Mouse (Mus musculus): ENCODE data around the gene Adgrb3. TPM values are rescaled to one million over a fixed set of nuclear protein-coding genes. Genes with fewer than 3 reads are reported as not detected.
"Not testable (repeated sequence)": the region's sequence is repeated elsewhere in the genome, so short reads cannot be mapped to it uniquely, and the experiment has no call there.

The Adgrb3 gene
- polyA plus RNA-seq, 1 experiment = 47.2 TPM

DNA sequence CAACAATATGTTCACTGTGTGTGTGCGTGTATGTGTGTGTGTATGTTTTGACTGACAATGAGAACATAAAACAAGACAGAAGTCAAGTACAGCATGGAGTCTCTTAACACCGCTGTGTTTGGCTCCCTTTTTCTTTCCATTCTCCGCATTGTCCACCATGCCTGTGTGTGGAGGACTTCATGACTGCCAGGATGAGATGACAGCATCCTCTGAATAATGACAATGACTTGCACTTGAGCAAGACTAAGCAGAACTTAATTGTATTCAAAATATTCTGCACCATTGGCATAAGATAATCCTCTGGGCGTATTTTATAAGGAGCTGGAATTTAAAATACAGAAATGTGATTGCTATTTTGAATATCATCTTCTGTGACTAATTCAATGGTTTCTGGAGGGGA is 326.0 kb downstream of the Adgrb3 start:
- TF ChIP-seq CTCF (IDR thresholded peaks at IDR 0.05; ENCODE audit: borderline replicate concordance, extremely low read depth, insufficient read depth, insufficient read length) = no peak
- TF ChIP-seq POLR2A (IDR thresholded peaks at IDR 0.05; ENCODE audit: borderline replicate concordance, extremely low read depth, insufficient read depth, insufficient read length, poor library complexity, severe bottlenecking) = no peak

DNA sequence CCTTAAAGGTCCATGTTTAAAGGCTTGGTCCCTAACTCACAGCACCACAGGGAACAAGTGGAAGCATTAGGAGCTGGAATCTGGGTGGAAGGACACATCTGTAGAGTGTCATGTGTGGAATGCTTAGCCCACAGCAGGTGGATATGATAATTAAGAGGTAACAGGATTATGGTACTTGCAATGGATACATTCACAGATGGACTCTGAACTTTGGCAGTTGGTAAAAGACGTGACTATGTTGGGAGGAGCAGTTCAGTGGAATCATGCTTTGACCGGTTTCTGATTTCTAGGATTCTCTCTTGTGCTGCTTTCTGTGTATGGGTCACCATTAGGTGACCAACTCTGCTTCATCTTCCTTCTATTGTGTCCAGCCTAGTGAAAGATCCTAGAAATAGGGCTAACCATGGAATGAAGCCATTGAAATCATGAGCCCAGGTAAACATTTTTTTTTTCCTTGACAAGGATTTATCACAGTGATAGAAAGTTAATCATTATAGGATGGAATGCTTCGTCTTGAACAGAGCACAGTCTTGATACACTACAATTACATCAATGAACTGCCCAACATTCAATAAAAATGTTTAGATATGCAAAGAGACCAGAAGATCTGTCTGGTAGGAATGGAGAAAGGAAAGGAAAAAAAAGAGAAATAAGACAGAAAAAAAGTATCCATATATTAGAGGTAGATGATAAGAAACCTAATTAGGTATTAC is 334.1 kb downstream of the Adgrb3 start:
- TF ChIP-seq CTCF (IDR thresholded peaks at IDR 0.05; ENCODE audit: borderline replicate concordance, extremely low read depth, insufficient read depth, insufficient read length) = no peak
- DNase-seq (ENCODE audit: low read depth) = no peak

More for the DNA sequence above, 326.0 kb downstream of the Adgrb3 start:
- DNase-seq (ENCODE audit: low read depth) = peak; percentile 31

DNA sequence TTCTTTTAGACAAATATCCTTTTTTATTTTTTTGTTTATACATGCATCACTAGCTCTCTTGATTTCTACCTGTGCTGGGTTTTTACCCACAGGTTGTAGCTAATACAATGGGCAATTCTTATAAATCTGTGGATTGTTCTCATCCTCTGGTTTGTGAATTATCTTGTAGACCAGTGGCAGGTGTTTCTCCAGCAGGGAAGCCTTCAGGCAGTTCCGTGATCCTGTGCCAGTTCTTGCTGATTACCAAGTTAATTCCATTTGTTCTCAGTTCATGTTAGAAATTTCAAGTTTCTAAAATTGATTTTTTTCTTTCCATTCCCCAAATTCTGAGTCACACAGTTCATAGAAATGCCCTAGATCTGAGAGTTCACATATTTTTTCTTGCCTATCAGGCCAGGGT is 338.0 kb downstream of the Adgrb3 start:
- no peak for DNase-seq (ENCODE audit: low read depth)
- TF ChIP-seq CTCF (IDR thresholded peaks at IDR 0.05; ENCODE audit: borderline replicate concordance, extremely low read depth, insufficient read depth, insufficient read length) (no peak), POLR2A (IDR thresholded peaks at IDR 0.05; ENCODE audit: borderline replicate concordance, extremely low read depth, insufficient read depth, insufficient read length, poor library complexity, severe bottlenecking) (no peak)

DNA sequence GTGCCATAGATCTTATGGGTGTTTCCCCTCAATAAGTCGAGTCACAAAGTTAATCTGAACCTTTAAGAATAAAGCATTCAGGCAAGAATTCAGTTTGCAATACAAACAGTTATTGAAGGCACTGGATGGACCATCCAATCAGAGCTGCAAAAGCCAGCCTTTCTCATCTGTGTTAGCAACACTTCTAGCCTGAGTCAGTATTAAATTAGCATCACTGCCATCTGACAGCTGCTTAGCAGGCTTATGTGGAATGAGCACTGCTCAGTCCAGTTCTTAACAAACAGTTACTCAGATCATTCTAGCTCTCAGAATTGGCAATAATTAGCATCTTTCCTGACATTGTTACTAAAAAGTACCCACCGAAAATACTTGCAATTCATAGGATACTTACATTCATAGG is 339.3 kb downstream of the Adgrb3 start:
- TF ChIP-seq POLR2A (IDR thresholded peaks at IDR 0.05; ENCODE audit: borderline replicate concordance, extremely low read depth, insufficient read depth, insufficient read length, poor library complexity, severe bottlenecking) (no peak), CTCF (IDR thresholded peaks at IDR 0.05; ENCODE audit: borderline replicate concordance, extremely low read depth, insufficient read depth, insufficient read length) (no peak)
- DNase-seq (ENCODE audit: low read depth) = peak; percentile 28

DNA sequence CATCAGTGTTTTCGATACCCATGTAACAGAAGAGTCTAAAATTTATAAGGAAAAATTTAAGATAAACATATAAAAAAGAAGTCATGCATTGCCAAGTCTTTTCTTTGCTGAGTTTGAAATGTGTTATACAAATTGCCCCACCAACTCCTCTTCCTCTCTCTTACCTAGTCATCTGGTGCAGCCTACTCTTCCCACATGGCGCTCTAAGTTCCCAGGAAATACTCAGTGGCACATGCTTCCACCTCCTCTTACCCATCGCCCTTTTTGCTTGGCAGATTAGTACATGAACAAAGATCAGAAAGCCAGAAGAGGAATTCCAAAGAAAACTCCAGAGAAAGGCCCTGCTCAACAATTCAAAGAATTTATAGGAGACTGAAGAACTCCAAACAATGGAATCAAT is 353.8 kb downstream of the Adgrb3 start:
- DNase-seq (ENCODE audit: low read depth) = no peak
- no peak for TF ChIP-seq CTCF (IDR thresholded peaks at IDR 0.05; ENCODE audit: borderline replicate concordance, extremely low read depth, insufficient read depth, insufficient read length)
- TF ChIP-seq POLR2A (IDR thresholded peaks at IDR 0.05; ENCODE audit: borderline replicate concordance, extremely low read depth, insufficient read depth, insufficient read length, poor library complexity, severe bottlenecking) = no peak

DNA sequence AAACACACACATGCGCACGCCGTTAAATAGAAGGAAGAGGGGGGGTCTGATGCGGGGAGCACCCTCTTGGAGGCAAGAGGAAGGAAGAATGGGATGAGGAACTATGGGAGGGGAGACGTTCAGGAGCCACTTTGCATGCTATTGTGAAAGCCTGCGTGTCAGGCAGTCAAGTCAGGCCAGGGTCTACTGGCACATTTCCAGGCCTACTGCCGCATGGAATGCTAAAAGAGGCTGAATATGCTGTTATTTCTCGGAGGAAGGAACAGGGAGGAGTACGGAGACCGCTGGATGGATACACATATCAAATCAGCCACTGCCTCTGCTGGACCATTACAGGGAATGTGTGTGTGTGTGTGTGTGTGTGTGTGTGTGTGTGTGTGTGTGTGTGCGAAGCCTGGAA is 355.0 kb downstream of the Adgrb3 start:
- TF ChIP-seq CTCF (IDR thresholded peaks at IDR 0.05; ENCODE audit: borderline replicate concordance, extremely low read depth, insufficient read depth, insufficient read length) (no peak), POLR2A (IDR thresholded peaks at IDR 0.05; ENCODE audit: borderline replicate concordance, extremely low read depth, insufficient read depth, insufficient read length, poor library complexity, severe bottlenecking) (no peak)
- DNase-seq (ENCODE audit: low read depth) = peak; percentile 79

DNA sequence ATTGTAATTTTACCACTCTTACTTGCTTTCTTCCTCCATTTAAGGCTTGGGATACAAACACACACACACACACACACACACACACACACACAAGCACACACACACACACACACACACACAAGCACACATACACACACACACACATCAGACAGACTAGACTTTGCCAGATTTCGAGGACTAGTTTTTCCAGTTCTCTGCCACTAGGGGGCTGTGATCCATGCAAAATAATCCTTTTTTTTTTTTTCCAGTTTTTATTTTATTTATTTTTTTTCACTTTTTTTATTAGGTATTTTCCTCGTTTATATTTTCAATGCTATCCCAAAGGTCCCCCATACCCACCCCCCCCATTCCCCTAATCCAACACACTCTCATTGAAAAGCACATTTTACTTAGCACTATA is 357.9 kb downstream of the Adgrb3 start:
- peak; percentile 27; the same call in 1 of the 2 replicates for TF ChIP-seq CTCF (IDR thresholded peaks at IDR 0.05; ENCODE audit: borderline replicate concordance, extremely low read depth, insufficient read depth, insufficient read length)
- not testable (repeated sequence) for DNase-seq (ENCODE audit: low read depth)

DNA sequence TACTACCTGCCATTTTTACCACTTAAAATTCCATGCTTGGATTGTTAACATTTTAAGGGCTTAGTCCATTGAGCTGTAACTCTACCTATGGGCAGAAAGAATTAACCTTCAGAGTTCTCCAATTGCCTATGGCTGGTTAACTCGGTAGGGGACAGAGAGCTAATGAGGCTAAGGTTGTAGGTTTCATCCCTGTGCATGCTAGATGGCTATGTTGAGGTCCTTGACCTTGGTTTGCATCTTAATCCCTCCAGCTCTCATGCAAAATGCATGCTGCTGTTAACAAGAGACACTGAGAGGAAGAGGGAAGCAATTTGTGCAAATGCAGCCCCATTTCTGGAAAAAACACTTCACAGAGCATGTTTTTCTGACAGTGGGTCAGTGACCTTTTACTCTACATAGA is 366.9 kb downstream of the Adgrb3 start:
- peak; percentile 70 for DNase-seq (ENCODE audit: low read depth)
- no peak for TF ChIP-seq POLR2A (IDR thresholded peaks at IDR 0.05; ENCODE audit: borderline replicate concordance, extremely low read depth, insufficient read depth, insufficient read length, poor library complexity, severe bottlenecking)

DNA sequence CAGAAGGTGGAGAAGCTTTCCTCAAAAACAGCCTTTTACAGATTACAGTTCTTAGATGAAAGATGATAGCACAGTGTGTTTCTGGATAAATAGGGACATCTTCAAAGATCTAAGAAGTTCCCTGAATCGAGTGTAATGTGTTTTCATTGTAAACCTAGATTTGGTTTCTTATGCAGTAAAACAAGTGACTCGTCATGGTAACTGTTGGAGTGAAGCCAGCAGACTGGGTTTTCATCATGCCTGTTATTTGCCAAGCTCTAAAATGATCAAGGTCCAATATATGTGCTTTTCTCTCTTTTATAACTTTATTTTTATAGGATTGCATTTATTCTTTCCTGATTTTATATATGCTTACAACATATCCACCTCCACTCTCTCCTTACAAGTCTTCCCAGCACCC is 394.0 kb downstream of the Adgrb3 start:
- TF ChIP-seq CTCF (IDR thresholded peaks at IDR 0.05; ENCODE audit: borderline replicate concordance, extremely low read depth, insufficient read depth, insufficient read length) = no peak
- no peak for TF ChIP-seq POLR2A (IDR thresholded peaks at IDR 0.05; ENCODE audit: borderline replicate concordance, extremely low read depth, insufficient read depth, insufficient read length, poor library complexity, severe bottlenecking)
- peak; percentile 64 for DNase-seq (ENCODE audit: low read depth)

DNA sequence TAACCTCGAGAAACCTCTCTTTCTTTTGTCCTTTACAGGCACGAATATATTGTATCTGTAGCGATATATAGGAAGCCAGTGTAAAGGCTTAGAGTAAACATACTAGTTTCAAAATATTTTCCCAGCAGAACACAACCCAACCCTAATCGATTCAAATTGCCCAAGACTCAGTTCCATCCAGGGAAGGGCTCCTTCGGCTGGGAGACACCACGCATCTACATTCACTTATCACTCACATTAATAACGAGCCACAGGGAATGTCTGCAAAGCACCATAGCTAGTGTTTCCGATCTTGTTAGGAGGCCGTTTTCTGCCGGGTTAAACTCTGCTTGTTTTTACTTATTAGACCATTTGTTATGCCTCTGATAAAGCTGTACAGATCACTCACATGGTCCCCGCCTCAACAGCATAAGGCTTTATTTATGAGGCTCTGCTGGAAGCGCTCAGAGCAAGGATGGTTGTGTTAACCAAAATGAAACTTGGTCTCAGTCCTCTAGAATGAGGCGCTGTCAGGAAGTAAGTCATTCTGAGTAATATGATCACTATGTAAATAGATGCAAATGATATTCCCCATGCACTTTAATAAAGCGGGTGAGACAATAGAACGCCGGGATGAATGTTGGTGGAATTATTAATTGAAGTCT is 399.2 kb downstream of the Adgrb3 start:
- TF ChIP-seq POLR2A (IDR thresholded peaks at IDR 0.05; ENCODE audit: borderline replicate concordance, extremely low read depth, insufficient read depth, insufficient read length, poor library complexity, severe bottlenecking) (no peak), CTCF (IDR thresholded peaks at IDR 0.05; ENCODE audit: borderline replicate concordance, extremely low read depth, insufficient read depth, insufficient read length) (no peak)
- peak; percentile 64 for DNase-seq (ENCODE audit: low read depth)

DNA sequence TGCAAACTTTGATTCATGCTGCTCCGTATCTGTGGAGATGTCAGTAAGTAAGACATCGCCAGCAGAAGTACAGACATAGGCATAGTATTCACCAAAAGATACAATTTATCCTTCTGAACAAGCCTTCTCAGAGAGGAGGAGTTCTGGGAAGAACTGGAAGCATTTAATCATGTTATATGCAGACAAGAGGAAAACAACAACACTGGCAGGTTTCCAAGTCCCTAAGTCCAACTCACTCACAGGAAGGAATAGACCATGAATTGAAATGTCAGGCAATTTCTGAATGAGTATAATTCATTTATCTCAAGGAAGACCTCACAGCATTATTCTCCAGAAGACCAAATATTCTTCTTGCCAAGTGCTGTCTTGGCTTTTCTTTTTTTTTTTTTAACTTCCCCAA is 408.8 kb downstream of the Adgrb3 start:
- TF ChIP-seq CTCF (IDR thresholded peaks at IDR 0.05; ENCODE audit: borderline replicate concordance, extremely low read depth, insufficient read depth, insufficient read length) (no peak), POLR2A (IDR thresholded peaks at IDR 0.05; ENCODE audit: borderline replicate concordance, extremely low read depth, insufficient read depth, insufficient read length, poor library complexity, severe bottlenecking) (no peak)
- DNase-seq (ENCODE audit: low read depth) = peak; percentile 44

DNA sequence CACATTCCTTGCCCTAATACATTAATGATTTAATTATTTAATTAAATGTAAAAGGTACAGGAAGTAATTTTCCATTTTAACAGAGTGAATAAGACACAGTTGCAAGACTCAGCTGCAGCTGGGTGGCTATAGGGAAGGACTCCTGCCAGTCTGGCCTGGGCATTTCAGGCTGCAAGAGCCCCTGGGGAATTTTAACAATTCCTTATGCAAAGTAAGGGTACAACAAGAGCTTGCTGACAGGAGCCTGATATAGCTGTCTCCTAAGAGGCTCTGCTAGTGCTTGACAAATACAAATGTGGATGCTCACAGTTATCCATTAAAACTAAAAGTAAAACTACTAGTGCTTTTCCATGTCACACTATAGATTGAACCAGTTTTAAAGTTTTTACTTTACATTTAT is 410.1 kb downstream of the Adgrb3 start:
- no peak for DNase-seq (ENCODE audit: low read depth)
- TF ChIP-seq CTCF (IDR thresholded peaks at IDR 0.05; ENCODE audit: borderline replicate concordance, extremely low read depth, insufficient read depth, insufficient read length) = no peak
- TF ChIP-seq POLR2A (IDR thresholded peaks at IDR 0.05; ENCODE audit: borderline replicate concordance, extremely low read depth, insufficient read depth, insufficient read length, poor library complexity, severe bottlenecking) = no peak

All from brain, embryonic 14.5 days (tissue).